Mouse (Mus musculus) CD8-positive naive resting alpha-beta T cell, adult 2 months (primary cell): ENCODE data around the gene Il12rb1.

Experiments
- DNase-seq, 2 experiments: peaks; one replicate each; pipeline ENCODE4 v3.0.0; 2022; ENCODE audit warnings: low read depth in 2 of 2, low spot score in 2 of 2

The Il12rb1 gene

DNA sequence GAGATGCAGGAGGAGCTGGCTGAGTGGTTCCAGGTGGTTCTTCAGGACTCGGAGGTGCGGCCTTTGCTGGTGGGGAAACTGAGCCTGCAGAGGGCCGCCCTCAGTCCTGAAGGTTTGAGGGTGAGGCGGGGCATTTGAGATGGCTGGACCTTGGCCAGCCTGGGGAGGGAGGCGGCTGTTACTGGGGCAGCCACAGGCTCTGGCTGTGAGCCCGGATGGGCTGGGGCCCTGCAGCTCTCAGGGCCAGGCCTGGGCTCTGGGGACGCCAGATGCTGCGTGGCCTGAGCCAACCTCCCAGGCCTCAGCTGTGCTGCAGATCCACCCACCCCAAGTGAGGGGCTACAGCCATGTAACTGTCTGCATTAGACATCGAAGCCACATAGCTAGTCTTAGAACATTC is 34.4 kb upstream of the Il12rb1 start:
- DNase-seq: no peak

DNA sequence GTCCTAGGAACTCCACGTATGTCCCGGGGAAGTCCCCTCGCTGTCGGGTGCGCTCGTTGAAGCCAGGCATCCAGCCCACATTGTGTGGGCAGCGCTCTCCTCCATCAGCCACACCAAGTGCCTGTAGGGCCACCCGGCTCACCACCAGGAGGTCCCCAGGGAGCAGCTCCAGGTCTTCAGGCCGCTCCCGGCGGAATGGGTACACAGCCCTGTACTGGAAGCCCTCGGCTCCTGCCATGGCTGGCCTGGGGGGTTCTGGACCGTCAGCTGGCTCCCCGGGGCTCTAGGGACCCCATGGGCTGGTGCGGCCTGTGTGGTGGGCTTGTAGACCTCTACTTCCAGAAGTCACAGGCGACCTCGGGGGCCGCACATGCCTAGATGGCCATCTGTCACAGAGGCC is 33.5 kb upstream of the Il12rb1 start:
- no peak for DNase-seq

DNA sequence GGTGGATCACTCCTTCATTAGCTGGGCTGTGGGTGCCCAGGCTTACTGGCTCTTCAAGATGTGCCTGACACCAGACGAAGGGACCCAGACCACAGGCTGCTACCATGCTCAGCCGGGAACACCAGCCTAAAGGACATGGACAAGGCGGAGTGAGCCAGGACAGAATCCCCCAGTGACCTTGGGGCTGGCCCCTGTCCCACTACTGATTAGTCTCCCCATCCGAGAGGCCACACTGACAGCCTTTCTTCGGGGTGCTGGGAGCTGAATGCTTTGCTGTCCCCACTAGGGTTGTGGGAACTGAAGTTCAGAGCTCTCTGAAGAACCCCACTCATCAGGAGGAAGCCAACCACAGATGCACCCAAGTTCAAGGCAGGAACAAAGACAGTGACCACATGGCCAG is 33.0 kb upstream of the Il12rb1 start:
- DNase-seq: no peak

GRCm38 (mm10) chr8:70775851-70776495 is 32.3 kb upstream of the Il12rb1 start:
- no peak for DNase-seq

- peak; percentile 93 to 97 for DNase-seq
These were observed 31.5 kb upstream of the Il12rb1 start, which contains the start of gene Pik3r2 for GRCm38 (mm10) chr8:70776496-70777444. TSS of gene Pik3r2 (minus strand) at chr8:70776713.

DNA sequence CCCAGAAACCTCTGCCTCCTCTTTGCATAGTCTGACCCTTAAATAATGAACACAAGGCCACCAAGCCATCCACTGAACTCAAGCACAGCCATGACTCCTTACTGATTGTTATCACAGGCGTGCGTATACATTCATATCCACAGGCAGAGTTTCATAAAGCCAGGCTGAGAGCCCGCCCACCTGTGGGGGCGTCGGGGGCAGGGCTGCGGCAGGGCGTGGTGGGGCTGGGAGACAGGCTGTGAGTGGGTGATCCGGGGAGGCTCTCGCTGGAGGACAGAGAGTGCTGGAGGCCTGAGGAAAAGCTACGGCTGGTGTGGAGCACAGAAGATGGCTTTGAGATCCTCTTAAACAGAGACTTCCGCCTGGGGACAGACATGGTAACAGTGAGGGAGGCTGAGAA is 28.2 kb upstream of the Il12rb1 start:
- no peak for DNase-seq

DNA sequence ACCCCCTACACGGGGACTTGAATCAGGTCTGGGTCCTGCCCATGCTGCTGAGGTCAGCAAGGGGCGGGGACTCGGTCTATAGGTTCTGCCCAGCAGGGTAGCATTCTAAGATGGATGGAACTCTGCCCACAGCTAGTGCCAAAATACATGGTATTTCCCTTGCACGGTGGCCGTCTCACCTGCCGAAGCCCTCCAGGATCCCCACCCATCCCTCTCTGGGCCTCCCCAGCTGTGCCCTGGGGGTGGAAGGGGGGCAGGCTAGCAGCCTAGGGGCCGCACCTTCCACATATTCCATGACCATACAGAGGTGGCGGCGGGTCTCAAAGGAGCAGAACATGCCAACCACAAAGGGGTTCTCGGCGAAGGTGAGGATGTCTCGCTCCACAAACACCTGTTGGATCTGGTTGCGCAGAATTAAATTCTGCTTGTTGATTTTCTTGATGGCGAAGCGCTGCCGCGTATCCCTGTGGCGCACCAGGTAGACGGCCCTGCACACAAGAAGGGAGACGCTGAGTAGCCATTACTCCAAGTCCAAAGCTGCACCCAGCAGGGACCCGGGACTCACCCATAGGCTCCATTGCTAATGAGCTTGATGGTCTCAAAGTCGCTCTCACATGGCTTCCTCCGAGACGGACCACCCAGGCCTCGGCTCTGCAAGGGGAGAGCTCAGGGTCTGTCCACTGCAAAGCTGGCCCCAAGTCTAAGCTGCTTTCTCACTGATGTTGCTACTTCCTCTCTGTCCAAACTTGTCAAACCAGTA is 21.8 kb upstream of the Il12rb1 start:
- DNase-seq: no peak

DNA sequence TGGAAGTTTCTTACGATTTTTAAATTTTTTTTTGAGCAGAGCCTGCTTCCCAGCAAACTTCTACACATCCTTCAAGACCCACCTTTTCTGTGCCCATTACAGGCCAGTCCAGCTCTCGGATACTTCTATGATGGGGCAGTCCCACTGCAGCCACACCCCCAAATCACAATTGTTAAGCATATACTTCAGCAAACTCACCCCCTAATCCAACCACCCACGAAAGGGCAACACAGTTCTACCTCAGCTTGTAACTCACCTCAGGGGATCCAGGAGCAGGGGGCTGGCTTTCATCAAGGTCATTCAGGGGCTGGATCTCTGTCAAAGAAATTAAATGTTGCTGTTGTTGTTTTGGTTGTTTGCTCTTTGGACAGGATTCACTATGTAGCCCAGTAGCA is 21.2 kb upstream of the Il12rb1 start:
- no peak for DNase-seq

DNA sequence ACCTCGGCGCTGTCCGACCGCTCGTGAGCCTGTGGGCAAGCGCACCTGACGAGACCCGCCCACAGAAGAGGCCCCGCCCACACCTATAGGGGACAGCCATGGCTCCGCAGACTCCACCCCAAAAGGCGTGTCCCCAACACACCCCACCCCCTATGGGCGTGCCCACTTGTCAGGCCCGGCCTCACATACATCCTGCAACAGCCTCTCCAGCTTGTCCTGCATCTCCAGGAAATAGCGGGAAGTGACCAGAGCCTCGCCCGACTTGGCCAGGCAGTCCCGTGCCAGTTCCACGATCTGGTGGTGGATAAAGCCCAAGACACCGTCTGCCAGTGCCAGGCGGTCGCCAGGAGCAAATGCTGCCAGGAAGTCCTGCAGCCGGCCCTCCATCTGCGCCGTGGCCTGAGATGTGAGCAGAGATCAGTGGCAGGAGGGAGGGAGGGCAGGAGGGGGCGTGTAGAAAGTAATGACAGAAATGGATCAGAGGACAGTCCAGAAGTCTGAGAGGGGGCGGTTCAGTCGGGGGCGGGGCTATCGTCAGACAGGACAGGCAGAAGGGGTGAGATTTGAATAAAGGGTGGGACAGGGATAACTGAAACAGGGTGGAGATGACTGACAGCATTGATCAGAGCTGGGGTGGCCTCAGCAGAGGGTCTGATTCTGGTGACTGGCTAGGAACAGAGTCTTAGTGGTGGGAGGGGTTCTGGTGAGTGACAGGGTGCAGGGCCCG is 20.1 kb upstream of the Il12rb1 start:
- DNase-seq: no peak

DNA sequence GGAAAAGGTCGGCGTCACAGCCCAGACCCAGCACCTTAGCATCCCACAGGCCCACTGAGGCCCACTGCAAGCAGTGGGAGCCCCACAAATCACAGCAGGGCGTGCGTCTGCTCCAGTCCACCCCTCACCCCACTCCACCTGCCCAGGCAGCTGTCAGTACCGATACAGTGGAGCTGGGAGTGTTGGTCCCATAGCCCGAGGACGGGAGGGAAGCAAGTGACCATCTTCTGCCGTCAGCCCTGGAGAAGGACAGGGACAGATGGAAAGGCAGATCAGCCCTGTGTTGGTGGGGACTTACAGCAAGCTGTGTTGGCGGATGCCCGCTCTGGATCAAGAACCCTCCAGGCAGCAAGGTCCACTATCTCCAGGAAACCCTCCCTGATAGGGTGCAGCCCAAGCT is 19.2 kb upstream of the Il12rb1 start:
- no peak for DNase-seq

GRCm38 (mm10) chr8:70790846-70791245 is 17.4 kb upstream of the Il12rb1 start:
- DNase-seq: no peak

GRCm38 (mm10) chr8:70791294-70791701 is 17.0 kb upstream of the Il12rb1 start:
- DNase-seq: peak; percentile 62 to 83

DNA sequence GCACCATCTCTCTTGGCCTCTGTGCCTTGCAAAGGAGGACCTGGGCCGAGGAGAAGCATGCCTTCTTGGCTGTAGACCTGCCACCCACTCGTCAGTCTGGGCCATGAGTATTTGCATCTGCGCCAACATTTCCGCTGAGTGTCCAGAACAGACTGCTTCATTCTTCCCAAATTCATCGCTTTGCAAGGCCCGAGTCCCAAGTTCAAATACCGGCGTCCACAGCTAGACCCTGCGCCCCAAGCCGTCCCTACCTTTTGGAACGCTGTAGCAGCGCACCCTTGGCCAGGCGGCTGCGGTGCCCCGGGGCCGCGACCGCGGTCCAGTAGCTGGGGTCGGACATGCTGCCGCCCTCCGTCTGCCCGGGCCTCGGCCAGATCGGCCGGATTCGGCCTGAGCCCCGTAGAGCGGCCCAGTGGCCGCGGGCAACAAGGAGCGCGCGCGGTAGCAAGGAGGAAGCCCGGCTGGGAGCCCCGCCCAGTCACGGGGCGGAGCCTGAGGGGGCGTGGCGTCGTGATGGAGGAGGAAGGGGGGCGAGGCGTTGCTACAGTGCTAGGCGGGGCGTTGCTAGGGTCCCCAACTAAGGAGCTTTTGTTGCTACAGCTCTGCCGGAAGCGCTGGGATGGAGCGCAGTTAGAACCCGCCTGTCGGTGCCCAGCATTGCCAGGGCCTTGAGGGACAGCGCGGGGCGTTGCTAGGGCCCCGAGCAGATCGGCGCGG is 16.1 kb upstream of the Il12rb1 start:
- peak; percentile 96 to 99 for DNase-seq

DNA sequence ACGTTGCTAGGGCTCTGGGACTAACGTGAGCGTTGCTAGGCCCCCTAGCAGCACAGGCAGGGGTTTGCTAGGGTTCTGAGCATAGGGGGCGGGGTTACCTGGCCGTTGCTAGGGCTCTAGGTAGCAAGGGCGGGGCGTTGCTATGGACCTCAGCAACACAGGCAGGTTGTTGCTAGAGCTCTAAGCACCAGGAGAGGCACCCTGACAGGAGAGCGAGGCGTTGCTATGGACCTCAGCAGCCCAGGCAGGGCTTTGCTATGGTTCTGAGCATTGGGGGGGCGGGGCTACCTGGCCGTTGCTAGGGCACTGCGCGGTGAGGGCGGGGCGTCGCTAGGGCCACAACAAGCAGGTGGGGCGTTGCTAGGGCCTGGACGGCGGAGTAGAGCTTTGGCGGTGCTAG is 15.5 kb upstream of the Il12rb1 start:
- no peak for DNase-seq

DNA sequence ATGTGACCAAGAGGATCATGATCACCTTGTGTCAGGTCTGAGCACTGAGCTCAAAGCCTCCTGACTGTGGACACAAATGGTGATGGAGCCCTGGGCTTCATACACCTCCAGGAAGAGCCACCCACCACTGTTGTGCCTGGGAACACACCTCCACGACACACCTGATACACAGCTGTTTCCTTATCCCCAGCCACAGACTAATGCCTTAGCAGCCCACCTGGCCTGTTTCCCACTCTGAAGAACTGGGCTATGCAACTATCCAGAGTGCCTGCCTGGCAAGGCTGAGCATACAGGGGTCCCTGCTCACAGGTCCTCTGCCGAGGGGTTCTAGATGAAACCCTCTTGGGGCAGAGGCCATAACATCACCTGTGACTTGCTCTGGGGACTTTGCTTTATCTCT is 14.0 kb upstream of the Il12rb1 start:
- no peak for DNase-seq

- no peak for DNase-seq
These were observed 12.9 kb upstream of the Il12rb1 start for GRCm38 (mm10) chr8:70795370-70795769.

DNA sequence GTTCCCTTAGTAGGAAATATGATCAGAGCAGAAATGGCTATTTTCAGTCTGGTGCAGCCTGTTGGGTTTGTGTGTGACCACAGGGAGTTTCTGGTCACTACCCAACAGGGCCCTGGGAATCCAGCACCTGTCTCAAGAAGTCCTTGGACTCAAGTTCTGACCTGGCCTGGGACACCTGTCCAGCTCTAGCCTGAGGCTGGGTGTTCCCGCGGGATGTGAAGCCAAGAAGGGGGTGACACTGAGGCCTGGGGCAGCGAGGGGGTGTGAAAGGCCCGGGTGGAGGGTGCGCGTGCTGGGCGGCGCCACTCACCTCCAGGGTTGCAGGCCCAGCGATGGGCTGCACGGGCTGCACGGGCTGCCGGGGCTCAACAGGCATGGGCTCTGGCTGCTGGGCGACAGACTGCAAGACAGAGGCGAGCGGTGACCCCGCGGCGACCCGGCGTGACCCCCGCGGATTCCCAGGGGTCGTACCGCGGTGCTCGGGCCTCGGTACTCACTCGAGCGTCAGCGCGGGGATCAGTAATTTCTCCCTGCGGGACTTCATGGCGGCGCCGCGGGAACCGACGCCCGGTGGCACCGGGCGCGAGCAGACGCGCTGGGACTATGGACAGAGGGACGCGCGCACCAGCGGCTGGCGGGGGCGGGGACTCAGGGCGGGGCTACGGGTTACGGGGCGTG is 11.7 kb upstream of the Il12rb1 start:
- no peak for DNase-seq

DNA sequence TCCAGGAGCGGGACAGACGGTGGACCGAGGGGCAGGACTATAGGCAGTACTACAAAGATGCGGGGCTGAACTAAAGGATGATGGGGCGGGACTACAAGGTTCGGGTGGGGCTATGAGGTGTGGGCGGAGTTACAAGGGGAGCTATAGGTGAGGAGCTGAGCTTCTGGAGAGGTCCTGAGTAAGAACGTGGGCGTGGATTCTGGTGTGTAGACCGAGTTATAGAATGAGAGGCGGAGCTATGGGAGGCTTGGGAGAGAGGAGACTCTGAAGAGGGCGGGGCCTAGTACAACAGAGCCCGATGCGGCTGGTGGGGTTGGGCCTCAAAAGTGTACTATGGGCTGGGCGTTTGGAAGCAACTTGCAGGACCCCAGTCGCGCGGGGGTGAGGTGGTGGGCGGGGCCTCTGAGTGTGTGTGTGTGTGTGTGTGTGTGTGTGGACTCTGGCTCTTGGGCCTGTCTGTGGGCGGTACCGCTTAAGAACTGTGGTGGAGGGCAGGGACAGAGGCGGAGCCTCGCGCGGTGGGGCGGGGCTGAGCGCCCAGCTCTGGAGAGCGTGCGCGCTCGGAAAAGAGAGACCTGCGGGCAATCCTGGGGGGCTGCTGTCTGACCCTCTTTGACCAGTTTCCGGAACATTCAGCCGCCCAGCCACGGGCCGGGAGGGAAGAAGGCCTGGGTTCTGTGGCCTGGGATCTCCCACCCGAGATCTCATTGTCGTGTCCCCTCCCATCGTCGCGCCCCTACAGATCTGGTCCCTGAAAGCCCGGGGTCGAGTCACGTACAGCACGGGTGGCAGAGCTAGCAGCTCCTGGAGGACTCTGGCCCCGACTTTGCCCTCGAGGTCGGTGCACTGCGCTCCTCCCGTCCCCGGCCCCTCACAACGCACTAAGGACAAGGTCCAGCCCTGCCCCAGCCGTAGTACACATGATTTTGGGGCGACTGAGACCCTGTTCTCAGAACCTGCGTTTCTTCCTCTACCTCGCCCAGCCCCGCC is 10.9 kb upstream of the Il12rb1 start:
- peak; percentile 60 to 71 for DNase-seq

- DNase-seq: no peak
These were observed 10.0 kb upstream of the Il12rb1 start for GRCm38 (mm10) chr8:70798281-70798680.
